Mouse (Mus musculus) kidney, postnatal 14 days (tissue): ENCODE measurements around the gene Fam102a.
A peak's percentile ranks its signal among the peaks of the same experiment; 100 is the strongest.

ENCODE experiments used
- DNase-seq: peaks from one replicate; pipeline ENCODE4 v3.0.0; 2022; ENCODE audit warnings: mixed read lengths

The Fam102a gene

DNA sequence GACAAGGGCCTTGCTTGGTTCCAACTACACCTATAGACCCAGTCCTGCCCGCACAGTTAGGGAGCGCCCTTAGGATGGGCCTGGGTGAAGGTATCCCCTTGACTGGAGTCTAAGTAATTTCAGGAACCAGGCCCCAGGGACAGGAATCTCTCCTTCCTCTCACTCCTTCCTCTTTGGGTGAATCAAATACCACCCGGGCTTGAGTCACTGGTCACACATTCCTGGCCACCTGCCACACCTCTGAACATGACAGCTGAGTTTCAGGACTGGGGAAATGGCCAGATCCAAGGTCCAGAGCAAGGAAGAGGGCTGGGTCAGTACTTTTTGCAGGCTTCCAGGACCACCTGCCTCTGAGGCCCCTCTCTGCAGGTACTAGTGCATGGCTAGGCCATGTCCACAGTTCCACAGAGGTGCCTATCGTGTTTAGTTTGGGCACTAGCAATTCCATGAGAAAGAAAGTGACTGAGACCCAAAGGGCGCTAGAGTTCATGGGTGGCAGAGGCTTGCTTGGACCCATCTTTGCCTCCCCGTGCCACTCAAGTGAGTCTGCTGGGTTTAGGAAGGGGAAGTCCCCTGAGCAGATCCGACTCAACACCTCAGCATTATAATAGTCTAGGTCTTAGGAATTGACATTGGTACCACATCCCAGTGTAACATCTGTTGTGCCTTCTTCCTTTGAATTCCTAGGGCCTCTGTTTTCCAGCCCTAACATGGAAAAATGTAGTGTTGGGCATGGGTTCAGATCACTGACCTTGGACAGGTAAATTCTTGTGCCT, 13.0 kb downstream of the Fam102a start:
- DNase-seq = peak; percentile 63

DNA sequence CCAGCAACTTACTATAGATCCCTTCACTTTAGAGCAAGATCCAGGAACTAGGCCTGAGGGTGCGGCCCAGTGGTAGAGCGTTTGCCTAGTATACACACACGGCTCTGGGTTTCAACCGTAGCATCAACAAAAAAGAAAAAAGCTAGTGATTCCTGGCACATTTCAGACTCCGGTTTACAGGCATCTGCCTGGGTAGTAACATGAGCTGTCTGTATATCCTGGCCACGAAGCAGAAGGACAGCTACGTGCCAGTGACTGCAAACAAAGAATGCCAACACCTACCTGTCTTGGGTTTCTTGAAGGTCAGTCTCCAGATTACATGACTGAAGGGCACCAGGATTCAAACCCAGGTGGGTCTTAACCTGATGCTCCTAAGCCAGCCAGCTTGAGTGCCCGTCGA, 14.0 kb downstream of the Fam102a start:
- no peak for DNase-seq

DNA sequence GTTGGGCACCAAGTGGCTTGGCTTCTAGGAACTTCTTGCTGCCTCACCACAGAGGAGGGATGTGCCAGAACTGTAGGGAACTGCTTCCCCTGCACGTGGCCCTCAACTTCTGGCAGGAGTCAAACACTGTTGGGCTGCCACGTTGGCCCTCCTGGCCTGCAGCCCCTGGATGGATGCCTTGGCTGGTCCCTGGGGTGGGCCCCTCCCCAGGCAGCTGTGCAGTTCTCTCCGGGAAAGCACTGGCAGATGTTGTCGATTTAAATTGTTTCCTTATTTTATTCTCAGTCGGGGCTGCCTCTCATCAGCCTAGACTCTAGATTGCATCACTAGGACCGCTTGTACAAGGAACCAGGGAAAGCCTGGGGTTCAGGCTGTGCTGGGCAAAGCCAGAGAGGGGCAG, 14.6 kb downstream of the Fam102a start:
- no peak for DNase-seq

DNA sequence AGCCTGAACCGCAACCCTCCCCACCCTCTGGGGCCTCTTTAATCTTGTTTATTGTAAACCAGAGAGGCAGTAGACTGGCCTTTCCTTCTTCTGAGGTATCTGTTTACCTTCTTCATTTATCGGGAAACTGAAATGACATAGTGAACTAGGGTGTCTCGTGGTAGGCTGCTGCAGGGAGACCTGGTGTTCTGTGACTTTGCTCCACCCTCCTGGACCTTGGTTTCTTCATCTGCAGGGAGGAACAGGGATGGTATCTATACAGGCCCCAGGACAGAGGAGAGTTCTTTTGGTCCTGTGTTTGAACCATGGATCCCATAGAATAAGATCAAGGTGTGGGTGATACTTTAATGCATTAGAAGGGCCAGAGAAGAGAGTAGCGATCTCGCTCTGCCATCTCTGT, 16.1 kb downstream of the Fam102a start:
- no peak for DNase-seq

DNA sequence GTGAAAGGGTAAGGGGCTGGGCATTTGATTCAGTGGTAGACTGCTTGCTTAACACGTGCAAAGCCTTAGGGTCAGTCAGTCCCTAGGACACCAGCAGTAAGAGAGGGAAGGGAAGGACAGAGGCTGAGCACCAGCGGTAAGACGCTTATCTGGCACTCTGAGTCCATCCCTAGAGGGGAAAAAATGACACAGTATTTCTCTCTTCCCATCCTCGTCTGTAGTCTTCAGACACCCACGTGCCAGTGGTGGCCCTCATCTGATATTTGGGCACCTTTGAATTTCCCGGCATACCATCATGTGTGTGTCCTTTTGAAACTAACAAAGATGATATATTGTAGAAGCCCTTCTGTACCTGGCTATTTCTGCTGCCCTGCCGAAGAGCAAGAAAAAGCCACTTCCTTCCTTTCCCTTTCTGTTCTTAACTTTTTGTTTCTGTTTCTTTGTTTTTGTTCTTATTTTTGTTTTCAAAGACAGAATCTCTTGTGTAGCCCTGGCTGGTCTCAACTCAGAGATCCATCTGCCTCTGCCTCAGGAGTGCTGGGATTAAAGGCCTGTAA, 18.5 kb downstream of the Fam102a start:
- no peak for DNase-seq

DNA sequence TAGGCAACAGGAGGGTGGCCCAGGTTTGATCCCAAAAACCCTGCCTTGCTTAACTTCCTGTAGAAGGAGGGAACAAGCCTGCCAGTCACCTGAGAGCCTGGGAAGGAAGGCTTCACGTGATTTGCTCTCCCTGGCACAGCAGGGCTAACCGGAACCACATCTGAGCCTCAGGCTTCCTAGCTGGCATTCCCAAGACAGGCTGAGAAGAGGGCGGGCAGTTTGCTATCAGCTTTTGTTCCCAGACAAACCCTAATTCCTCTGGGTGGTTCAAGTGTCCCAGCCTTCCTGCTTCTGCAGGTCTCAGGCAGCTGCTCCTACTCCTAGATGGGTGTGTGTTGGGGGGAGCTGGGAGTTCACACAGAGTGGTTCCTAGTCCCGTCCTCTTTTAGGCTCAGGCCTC, 20.4 kb downstream of the Fam102a start:
- DNase-seq = no peak

DNA sequence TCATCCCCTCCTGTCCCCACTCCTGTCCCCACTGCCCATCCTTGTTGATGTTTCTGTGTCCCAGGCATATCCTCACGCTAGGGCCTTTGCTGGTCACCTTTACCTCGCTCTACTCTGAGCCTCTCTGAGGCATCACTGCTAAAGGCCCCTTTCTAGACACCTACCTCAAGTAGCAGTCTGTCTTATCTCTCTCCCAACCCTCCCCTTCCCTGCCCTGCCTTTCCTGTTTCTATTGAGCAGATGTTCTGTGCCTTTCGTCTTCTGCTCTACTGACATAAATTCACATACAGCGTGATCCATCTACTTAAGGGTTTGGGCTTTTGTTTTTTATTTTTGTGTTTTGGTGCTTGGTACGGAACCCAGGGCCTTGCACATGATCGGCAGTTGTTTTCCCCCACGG, 20.9 kb downstream of the Fam102a start:
- DNase-seq = no peak

DNA sequence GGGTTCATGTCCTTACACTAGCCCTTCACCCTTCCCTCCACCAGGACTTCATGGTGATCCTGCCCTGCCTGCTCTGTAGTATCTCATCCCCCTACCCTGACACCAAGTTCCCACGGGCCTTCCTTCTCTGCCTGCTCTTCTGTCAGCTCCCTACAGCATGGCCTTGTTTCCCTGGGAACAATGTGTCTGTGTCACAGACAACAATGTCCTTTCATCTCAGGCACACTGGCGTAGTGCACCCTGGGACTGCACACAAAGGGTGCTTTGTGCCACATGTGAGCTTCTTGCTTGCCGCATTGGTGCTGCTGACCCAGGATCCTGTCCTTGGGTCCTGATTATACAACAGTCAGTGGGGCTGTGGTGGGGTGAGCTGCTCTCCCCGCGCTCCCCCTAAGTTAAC, 24.4 kb downstream of the Fam102a start:
- no peak for DNase-seq

DNA sequence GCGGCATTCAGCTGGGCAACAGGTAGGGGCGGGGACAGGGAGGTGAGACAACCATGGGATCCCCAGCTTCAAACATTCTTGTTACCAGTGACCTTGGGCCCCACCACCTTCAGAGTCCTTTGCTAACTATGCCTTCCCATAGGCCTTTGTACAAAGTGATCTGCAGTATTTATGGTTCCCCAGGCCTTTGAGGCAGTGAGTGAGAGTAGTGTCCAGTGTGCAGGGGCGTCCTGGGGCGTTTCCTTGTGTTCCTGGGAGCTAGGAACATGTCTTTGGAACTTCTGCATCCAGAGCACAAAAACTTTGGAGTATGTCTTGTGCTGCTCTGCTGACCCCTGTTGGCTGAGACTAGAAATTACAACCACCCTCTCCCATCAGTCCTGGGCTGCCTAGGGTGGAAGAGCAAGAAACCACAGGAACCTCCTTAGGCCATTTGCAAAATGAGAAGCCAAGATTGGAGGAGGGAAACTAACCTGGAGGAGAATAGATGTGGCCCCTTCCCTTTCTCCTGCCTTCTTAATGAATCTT, 31.5 kb downstream of the Fam102a start:
- DNase-seq = peak; percentile 77

DNA sequence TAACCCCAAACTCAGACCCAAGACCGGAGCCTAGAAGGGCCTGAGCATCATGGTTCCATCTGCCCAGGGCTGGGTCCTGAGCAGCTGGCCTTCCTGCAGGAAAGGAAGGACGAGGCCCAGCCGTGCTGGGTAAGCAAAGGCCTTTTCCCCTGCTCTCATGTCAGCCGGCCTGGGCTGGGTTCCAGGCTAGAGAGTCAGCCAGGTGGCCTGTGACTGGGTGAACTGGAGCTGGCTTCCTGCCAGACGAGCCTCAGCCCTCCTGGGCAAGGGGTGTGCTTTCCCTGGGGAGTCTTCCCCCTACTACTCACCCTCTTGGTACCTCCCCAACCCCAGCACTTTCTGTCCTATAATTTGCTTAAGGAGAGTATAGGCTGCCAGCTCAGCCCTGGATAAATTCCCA, 33.0 kb downstream of the Fam102a start:
- DNase-seq = peak; percentile 55

DNA sequence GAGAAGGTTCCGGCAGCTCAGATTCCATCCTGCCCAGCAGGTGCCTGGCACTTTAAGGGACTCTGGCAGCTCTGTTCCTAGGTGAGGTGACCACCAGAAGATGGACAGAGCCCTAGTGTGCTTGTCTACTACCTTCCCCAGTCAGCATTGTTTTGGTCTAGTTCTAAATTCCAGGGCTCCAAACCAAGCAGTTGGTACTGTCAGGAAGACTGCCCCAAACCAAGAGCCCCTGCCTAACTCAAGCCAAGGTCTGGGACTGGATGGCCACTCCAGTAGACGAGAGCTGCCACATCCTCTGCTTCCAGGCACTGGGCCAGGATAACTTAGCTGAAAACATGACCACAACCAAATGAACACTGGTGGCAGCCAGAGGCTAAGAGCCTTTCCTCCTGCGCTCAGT, 33.8 kb downstream of the Fam102a start:
- DNase-seq = no peak

DNA sequence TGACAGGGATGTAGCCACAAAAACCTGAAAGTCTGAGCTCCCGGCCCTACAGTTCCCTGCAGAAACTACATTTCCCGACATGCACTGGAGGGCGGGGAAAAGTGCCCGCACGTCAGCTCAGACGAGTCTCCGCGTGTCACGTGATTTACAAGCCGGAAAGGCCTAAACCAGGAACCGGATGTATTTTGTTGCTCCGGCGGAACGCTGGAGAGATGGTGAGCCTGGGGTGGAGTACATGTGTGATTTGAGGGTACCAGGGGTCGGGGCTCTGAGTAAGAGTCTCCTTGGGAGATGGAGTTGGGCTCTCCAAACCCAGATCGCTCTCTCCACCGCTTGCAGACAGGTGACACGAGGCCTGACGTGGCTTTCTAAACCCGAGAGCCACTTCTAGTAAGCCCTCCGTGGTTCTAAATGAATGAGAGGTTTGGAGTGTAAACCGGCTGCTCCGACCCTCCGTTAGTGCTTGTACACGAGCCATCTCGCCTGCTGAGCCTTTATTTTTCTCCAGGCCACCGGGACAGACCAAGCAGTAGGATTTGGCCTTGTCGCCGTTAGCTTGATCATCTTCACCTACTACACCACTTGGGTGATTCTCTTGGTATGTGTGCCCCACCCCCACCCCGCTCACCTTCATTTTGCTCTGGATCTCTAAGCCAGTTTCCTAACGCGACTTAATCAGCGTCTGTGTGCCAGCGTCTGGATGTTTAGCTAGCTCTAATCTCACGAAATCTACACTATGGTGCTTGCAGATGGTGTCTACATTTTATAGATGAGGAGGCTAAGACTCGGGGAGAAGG, 35.8 kb downstream of the Fam102a start, which contains the start of gene Dpm2:
TSS of gene Dpm2 (plus strand) at position 161 of the 797 bp plus-strand sequence.
- DNase-seq = peak; percentile 94

DNA sequence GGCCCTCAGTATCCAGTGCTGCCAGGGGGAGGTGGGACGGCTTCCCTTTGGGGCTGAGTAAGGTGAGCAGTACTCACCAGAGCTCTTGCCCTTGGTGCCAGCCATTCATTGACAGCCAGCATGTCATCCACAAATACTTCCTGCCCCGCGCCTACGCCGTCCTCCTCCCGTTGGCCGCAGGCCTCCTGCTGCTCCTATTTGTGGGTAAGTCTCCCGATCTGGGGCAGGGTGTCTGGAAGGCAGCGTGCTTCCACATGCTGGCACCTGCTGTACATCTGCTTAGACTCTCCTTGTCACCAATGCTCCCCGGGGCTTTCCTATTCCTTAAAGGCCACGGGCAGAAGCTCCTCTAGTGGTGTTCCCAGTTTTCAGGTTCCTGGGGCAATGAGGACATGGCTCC, 37.1 kb downstream of the Fam102a start:
- DNase-seq = no peak

DNA sequence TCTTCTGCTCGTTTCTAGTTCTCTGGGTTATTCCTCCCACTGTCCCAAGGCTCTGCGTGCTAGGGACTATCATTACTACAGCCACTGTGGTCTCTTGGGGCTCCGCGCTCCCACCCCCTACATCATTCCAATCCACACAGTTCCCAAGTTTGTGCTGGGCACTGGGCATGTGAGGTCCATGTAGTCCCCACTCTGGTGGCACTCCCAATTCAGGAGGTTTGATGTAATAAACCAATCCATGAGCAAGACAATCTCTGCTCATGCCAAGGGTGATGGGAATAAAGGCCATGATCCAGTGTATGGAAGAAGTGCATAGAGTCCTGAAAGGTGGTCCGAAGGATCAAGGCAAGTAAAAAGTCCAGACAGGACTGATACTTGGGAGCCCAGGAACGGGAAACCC, 39.4 kb downstream of the Fam102a start, which contains the start of gene Pip5kl1:
TSS of gene Pip5kl1 (plus strand) at position 301 of the 400 bp plus-strand sequence.
- DNase-seq = no peak

DNA sequence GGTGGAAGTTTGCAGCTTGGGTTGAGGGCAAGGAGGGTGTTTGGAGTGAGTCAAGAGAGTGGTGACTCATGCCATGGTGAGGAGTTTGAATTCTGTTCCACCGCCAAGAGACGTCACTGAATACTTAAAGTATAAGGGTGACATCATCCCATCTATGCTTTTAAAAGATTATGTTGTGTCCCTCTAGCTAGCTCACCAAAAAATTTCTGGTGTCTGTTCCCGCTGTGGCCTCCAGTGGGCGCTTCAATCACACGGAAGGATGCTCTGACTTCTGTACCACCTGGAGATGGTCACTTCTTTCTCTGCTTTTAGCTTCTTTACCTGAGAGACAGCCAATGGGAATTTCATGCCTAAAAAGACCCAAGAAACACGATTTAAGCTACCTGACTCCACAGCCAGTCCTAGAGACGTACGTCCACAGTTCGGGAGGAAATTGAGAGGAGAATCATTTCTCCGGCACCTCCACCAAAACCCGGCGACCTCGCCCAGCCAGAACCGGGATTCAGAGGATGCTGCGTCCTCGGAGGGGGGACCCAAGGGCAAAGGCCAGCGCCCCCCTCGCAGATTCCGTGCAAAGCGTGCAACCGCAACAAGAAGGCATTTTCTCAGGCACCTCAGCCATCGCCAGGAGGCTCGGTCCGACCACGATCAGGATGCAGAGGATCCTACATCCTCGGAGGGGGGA, 39.9 kb downstream of the Fam102a start:
- peak; percentile 53 for DNase-seq

DNA sequence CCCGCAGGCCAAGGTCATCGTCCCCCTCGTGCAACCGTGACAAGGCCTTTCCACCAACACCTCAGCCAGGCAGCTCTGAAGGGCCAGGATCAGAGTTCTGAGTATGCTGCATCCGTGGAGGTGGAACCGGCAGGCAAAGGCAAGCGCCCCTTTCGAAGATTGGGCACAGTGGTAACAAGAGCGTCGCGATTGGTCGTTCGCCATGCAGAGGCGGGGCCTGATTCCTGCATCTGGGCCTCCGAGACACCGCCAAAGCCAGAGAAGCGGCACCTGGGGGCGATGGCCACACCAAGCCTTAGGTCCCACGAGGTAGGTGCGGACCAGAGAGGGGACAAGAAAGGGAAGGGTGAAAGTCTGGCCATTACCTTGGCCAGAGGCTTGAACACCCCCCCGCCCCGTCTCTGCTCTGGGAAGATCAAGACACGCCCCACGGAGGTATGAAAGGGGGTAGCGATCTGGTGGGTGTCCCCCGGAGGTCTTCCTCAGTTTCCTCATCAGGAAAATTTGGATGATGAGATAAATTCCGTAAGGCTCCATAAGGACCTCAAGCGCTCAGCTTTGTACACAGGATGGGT, 40.5 kb downstream of the Fam102a start, which contains the start of gene 9430097D07Rik:
TSS of gene 9430097D07Rik (minus strand) at position 99 of the 575 bp plus-strand sequence.
- DNase-seq = peak; percentile 26

DNA sequence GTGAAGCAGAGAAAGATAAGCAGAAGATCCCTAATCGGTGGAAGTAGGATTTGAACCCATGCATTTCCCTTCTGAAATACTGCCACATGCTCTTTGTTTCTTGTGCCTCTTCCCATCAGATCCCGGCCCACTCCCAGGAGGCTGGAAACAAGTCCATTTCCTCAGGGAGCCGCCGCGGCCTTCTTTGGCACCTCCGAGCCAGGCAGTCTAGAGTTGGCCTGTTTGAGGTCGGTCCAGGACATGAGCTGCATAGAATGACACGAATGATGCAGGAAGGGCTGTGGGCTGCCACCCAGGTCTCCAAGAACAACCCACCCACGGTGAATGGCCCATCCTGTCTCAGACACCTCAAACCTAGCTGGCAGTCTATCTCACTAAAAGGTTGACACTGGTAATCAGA, 41.4 kb downstream of the Fam102a start:
- DNase-seq = no peak

DNA sequence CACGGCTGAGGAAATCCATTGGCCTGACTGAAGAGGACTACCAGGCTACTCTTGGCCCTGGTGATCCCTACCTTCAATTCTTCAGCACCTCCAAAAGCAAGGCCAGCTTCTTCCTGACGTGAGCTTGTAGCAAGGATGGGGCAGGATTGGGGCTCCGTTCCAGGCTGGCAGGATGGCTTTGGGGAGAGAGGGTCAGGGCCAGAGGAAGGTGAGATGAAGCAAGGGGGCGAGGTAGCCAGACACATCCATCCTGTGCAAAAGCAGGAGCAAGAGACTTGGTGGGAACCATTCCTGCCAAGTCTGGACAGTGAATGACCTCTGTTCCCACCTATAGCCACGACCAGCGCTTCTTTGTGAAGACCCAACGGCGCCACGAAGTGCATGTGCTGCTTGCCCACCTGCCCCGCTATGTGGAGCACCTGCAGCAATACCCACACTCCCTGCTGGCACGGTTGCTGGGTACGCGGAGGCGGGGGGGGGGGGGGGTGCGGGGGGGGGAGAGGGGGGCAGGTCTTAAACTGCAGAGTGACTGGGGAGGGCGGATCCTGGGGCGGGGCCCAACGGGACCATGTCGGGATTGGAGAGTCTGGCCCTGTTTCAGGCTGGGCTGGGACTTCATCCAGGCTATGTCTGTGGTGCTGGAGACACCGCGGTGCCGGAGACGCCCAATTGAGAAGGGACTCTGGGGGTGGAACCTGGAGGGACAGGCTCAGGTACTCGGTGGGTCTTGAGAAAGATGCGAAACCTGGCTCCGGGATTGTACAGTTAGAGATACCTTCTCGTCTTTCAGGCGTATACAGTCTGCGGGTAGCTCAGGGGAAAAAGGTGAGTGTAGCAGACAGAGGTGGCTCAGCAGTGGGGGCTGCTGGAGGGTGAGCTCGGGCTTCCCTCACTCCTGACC, 43.3 kb downstream of the Fam102a start:
- peak; percentile 62 for DNase-seq

DNA sequence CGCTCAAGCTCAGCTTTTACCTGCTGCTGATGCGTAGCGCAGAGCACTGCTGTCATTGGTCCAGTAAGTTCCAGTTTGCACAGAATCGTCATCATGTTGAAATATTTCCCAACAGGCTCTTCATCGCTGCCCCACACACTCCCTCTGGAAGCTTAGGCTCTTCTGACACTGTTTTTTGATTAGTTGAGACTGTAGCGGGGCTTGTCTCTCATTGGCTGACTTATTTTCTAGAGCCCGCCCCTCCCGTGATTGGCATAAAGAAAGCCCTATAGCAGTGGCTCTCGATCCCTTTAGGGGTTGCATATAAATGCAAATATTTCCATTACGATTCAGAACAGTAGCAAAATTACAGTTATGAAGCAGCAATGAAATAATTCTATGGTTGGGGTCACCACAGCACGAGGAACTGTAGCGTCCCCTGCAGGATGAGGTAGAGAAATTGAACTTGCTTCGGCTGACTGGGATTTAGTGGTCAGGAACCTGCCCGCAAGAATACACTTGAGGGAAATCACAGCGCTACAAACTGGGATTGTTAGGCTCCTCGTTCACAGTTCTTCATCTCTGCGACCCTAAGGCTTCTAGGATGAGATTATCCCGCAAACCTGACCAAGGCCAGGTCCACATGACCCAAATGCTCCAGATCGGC, 46.4 kb downstream of the Fam102a start:
- peak; percentile 52 for DNase-seq
